Mouse (Mus musculus) WW6 (cell line): ENCODE results near the gene Gm10409.
"Not testable (repeated sequence)": the region's sequence is repeated elsewhere in the genome, so short reads cannot be mapped to it uniquely, and the experiment has no call there.

ENCODE experiments used
- DNase-seq: peaks from one replicate; pipeline ENCODE4 v3.0.0-alpha.2; 2013; ENCODE audit warnings: low read depth, low spot score

The Gm10409 gene

GRCm38 (mm10) chr14:3412314-3412713, at the start of gene Gm10409:
Gm10409 (plus strand) TSS chr14:3412614.
- not testable (repeated sequence) for DNase-seq

DNA sequence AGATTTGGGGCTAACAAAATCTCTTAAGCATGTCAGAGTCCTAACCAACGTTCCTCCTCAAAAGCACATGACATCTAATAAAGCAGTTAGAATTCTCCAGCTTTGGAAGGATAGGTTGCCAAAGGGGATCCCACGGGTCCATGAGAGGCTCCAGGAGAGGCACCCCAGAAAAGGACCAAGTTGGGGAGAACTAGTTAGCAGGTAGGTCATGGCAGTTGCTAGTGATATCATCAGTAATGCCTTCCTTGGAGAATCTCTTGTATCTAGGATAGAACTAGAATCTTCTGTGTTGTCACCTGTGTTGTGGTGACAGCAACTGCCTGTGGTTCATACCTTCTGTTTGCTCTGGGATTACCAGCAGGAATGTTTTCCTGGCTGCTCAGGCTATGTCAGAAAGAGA, 17.6 kb upstream of the Gm10409 start, which contains the start of gene Gm10413:
TSS of gene Gm10413 (plus strand) at position 301 of the 400 bp plus-strand sequence.
- not testable (repeated sequence) for DNase-seq

DNA sequence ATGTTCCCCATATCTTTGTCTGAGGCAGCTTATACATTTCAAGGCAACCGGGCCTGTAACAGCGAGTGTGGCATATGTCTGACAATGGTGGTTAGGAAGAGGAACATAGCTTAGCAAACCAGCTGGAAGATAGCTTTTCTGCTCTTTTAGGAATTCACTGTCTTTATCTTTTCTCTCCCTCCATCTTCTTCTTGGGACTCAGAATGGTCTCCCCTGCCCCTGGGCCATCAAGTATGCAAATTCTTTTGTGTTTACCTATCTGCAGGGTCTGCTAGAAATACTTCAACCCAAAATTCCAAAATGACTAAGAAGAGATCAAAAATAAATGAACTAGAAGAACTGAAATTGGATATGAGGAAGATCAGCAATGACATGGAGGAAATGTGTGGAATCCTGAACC, 15.4 kb downstream of the Gm10409 start, which contains the start of gene Gm3005:
TSS of gene Gm3005 (plus strand) at position 301 of the 400 bp plus-strand sequence.
- DNase-seq, result not testable (repeated sequence)

- DNase-seq, result not testable (repeated sequence)
Observed at GRCm38 (mm10) chr14:3449079-3449478, 36.7 kb downstream of the Gm10409 start, which contains the start of gene Gm10408. Gm10408 (plus strand) TSS chr14:3449379.
